Mouse (Mus musculus): ENCODE measurements around the gene Ccer2.

Gene Ccer2

DNA sequence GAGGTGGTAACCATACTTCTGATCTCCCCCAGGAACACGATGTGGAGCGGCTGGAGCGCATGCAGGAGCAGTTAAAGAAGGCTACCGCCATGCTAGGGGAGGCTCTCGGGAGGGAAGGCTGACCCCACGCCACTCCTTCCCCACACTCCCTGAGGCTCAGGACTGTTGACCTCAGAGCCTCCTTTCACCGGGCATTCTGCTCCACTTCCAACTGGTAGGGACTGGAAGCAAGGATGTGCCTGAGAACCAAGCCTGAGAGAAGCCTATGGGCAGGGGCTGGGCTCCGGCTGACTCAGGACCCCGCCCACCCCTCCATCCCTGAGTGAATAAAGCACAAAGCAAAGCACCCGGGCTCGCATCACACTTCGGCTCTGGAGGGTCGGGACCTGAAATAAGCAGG, 2.6 kb downstream of the Ccer2 start:
- DNase-seq, result no peak

DNA sequence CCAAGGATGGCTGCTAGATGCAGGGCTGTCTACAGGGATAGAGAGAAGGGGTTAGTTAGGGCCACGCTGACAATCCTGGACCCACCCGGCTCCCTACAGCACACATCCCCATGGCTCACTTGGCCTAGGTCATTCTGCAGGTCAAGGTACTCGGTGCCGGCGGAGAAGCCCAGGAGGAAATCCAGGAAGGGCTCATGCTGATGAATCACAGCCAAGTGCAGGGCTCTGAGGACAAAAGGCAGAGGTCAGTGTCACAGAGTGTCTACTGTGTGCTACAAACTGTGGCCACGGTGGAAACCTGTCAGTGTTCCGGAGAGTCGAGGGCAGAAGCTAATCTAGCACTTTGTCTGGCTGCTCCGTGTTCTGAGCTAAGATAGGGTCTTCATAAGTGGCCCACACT, 5.9 kb downstream of the Ccer2 start:
- no peak for DNase-seq

DNA sequence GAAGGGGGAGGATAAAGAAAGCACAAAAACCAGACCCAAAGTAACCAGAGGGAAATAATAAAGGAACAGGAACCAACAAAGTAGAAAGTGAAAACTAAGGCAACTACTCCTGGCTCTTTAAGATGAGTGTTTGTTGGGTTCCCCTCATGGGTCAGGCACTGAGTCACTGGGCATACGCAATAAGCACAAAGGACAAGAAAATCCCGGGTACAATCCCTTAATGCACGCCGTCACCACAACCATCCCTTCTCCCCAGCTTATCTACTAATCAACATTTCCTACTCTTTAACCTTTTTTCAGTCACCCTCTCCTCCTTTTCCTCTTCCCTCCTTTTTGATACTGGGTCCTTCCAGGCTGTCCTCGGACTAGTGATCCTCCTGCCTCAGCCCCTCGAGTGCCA, 9.2 kb downstream of the Ccer2 start:
- DNase-seq, result no peak

- peak; percentile 100 for DNase-seq
Observed at GRCm38 (mm10) chr7:28766173-28766879, 10.4 kb downstream of the Ccer2 start, which contains the start of gene Sirt2. Sirt2 (plus strand) TSS chr7:28766735.

- DNase-seq, result no peak
Observed at GRCm38 (mm10) chr7:28766910-28767309, 10.9 kb downstream of the Ccer2 start.

DNA sequence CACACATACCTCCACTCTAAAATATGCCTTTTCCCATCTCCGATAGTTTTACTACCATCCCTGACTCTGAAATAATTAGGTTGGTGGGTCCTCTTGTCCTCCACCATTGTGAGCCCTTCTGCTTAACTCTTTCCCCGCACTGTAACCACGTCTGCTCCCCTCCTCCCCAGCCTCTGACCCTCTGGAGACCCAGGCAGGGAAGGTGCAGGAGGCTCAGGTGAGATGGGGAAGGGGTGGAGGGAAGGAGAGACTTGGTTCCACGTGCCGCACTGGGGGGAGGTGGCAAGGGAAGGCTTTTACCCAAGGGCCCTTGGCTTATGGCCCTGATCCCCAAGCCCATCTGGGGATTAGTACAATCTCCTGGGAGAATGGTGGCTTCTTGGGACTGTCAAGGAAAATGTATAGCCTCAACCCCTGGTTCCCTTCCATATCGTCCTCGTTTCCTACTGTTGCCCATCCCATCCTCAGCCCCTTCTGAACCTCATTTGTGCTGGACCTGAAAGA, 11.5 kb downstream of the Ccer2 start, which contains the start of gene Nfkbib:
TSS of gene Nfkbib (minus strand) at position 51 of the 504 bp plus-strand sequence.
- DNase-seq, result peak; percentile 61

GRCm38 (mm10) chr7:28769414-28769958, 13.5 kb downstream of the Ccer2 start:
- no peak for DNase-seq

DNA sequence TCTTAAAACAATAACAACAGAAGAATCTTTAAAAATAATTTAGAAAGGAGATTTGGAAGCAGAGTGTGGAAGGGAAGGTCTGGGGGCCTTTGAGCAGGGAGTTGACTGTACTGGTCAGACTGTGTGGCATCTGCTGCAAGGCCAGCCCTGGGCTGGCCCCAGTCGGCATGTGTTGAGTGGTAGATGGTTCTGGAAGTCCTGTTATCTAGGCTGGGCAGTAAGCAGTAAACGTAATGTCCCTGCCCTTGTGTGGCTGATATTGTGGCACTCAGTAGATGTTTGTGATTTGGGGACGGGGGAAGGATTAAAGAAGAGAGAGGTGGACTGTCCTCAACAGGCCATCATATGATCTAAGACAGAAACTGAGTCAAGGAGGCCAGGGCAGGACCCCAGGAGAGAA, 14.3 kb downstream of the Ccer2 start:
- DNase-seq, result no peak

GRCm38 (mm10) chr7:28771867-28772266, 15.9 kb downstream of the Ccer2 start:
- no peak for DNase-seq

GRCm38 (mm10) chr7:28773163-28773562, 17.2 kb downstream of the Ccer2 start:
- DNase-seq, result no peak

GRCm38 (mm10) chr7:28774164-28774563, 18.2 kb downstream of the Ccer2 start:
- DNase-seq, result no peak

DNA sequence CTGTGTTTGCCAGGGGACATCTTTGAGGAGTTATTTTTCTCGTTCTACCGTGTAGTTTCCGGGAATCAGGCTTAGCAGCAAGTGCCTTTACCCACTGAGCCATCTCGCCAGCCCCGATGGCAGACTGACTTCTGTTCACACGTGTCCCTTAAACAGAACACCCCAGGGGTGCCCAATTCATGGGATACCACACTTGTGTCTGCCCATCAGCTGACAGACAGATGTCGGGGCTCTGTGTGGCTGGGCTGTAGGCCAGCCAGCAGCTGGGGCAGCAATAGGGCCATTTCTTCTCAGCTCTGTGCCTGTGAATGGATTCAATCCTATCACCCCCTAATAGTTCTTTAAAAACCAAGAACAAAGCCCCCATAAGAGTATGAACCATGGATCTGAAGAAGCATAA, 19.2 kb downstream of the Ccer2 start:
- no peak for DNase-seq

DNA sequence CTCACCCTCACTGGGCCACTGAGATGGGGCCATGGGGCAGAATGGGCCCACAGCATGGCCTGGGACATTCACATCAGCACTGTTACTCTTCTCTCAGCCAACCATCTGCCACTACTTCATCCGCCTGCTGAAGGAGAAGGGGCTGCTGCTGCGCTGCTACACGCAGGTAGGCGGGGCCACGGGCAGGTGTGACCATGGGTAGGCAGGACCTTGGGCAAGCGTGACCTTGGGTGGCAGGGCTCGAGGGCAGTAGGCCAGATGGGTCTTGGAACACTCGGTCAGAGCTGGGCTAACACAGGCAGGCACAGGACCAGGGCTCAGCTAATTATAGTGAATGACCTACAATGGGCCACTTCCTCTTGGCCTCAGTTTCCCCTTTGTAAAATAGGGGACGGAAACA, 22.9 kb downstream of the Ccer2 start:
- no peak for DNase-seq

DNA sequence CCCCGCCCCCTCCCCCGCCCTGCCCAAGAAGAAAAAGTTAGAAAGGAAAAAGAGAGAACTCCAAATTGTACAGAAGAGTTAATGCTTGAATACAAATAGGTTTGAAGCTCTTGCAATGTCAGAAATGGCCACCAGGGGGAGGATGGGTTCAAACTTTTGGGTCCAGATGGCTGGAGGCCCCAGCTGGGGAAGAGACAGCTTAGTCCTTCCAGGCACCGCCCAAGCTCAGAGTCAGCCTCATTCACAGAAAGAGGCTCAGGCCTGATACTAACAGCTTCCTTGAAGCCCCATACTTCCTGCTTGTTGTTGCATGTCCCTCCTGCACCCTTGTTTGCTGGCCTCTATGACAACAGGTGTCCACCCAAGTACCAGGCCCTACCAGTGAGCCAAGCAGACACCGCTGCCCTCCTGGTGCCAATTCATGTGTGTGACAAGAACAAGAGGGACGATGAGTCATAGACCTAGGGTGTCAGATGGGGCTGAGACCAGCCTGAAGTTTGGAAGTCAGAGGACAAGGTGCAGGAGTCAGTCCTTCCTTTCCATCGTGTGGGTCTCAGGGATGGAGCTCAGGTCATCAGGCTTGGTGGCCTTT, 24.2 kb downstream of the Ccer2 start:
- peak; percentile 93 for DNase-seq

GRCm38 (mm10) chr7:28780857-28781256, 24.9 kb downstream of the Ccer2 start:
- DNase-seq, result no peak

DNA sequence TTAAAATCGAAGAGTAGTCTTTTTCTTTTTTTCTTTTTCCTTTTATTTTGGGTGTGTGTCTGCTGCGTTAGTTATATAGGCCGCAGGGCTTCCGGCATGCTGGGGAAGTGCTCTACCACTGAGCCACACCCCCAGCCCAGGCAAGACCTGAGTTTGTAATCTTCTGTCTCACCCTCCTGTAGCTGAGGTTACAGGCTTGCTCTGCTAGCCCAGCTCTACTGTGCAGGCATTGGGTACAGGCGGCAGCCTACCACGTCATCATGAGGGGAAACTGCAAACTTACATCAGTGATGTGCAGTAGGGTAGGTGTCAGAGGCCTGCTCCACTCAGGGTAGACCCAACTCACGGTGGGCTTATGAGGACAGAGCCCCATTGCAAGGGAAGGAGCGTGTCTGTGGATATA, 25.3 kb downstream of the Ccer2 start:
- no peak for DNase-seq

- DNase-seq, result no peak
Observed at GRCm38 (mm10) chr7:28785161-28785560, 29.2 kb downstream of the Ccer2 start.

GRCm38 (mm10) chr7:28787884-28788283, 31.9 kb downstream of the Ccer2 start:
- DNase-seq, result no peak

GRCm38 (mm10) chr7:28788307-28789195, 32.6 kb downstream of the Ccer2 start, which contains the start of gene Rinl:
Rinl (plus strand) TSS chr7:28788969.
- DNase-seq, result no peak

DNA sequence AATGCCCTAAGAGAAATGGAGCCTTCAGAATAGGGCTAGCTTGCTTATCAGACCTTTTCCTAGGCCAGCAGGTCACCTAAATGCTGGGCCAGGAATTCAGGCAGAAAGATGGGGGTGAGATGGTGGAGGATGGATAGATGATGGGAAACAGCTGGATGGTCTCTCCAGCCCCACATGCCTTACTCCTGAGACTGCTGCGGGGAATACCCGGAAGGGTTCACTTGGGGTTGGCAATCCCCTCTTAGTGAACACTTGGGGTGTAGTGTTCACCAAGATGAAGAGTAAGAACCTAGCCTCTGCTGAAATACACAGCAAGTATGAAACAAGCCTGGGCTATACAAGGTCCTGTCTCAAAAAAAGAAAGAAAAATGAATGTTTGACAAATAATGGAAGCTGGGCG, 33.3 kb downstream of the Ccer2 start:
- no peak for DNase-seq

- DNase-seq, result no peak
Observed at GRCm38 (mm10) chr7:28790066-28790806, 34.3 kb downstream of the Ccer2 start.

DNA sequence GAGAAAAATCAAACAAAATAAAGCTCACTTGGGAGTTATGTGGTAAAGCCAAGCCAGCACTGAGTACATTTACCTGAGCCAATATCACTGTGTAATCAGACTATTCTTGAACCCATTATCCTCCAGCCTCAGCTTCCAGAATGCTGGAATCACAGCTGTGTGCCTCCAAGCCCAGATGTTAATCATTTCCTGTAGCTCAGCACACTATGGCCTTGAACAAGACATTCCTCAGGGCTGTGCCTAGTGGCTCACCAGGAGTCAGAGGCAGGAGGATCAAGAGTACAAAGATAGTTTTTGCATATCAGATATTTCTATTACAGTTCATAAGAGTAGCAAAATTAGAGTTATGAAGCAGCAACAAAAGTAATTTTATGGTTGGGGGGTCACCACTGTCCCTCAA, 35.7 kb downstream of the Ccer2 start:
- no peak for DNase-seq

Data from cerebellum, adult 9-10 months (tissue).